Mouse (Mus musculus): Measurements from ENCODE around the gene Sh2d5. TPM values are rescaled to one million over a fixed set of nuclear protein-coding genes. Genes with fewer than 3 reads are reported as not detected.
A peak's percentile ranks its signal among the peaks of the same experiment; 100 is the strongest.

The Sh2d5 gene
- polyA plus RNA-seq, 1 experiment, result 4.7 TPM

DNA sequence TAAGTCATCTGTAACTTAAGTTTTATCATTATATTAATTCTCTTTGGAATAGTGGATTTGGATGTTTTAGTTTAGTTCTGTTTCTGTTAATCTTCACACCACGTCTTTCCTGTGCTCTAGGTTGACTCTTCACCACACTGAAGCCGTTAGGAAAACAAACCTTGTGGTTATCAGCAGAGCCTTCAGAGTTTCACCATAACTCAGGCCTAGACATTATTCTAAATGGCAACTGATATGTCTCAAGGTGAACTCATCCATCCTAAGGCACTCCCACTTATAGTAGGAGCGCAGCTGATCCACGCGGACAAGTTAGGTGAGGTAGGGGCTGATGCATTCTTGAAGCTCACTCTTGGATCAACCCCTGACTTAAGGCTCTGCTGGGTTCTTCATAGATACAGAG lies 28.8 kb upstream of the Sh2d5 start:
- no peak for DNase-seq
- Histone ChIP-seq H3K27ac (ENCODE audit: control insufficient read depth, insufficient read depth, low read length) (peak overlapping the region; percentile 65; the same call in 1 of the 2 replicates), H3K27me3 (ENCODE audit: control insufficient read depth, insufficient read depth, low read length) (no peaks in the 10 kb centered on the region), H3K36me3 (ENCODE audit: control insufficient read depth, insufficient read depth, low read length) (peaks cover 29% of the 10 kb centered on the region), H3K4me1 (replicated peaks; ENCODE audit: control insufficient read depth, insufficient read depth, low read length) (peaks cover 34% of the 10 kb centered on the region), H3K4me3 (ENCODE audit: control insufficient read depth, insufficient read depth, low read length) (no peak overlapping the region)
- TF ChIP-seq POLR2A (IDR thresholded peaks at IDR 0.05; ENCODE audit: control insufficient read depth, extremely low read depth, insufficient read depth, low read length, poor library complexity), result no peak
- TF ChIP-seq CTCF (IDR thresholded peaks at IDR 0.05; ENCODE audit: borderline replicate concordance, control insufficient read depth, extremely low read depth, insufficient read depth, low read length, poor library complexity), result no peak
- 53% methylated on average over 5 of the region's 5 CpGs for WGBS

DNA sequence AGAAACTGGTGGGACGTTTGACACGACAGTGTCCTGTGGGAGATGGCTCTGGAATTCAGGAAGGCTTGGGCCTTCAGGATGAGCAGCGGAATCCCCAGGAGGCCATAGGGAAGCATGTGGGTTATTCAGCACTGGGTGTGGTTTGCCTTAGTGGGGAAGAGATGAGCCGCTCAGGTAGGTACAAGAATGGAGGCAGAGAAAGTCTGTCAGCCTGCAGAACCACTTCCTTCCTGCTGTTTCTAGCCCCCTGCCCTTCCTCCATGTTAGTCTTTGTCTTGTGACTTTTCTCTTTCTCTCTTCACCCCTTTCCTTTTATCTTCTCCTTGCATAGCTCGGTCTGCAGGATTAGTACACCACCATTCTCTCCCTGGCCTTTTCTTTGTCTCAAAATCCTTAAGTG lies 27.8 kb upstream of the Sh2d5 start:
- no peak overlapping the region for H3K4me3 ChIP-seq (ENCODE audit: control insufficient read depth, insufficient read depth, low read length)
- 8% methylated on average over 5 of the region's 5 CpGs for WGBS

DNA sequence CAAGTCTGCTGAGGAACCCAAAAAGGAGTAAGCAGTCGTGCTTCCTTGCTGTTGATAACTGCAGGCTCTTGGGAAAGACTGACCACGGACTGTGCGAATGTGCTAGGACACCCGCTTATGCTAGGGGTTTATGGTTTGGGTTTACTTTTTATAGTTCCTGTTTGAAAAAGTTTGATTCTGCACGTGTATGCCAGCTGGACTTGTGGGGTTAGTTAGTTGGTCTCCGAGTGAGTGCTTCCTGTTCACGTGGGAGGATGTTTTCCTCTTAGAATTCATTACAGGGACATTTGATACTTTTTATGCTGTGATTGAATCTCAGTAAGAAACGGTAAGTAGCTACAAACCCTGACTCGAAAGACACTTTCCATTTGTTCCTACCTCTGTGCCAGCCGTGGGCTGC lies 26.6 kb upstream of the Sh2d5 start:
- Histone ChIP-seq H3K4me1 (replicated peaks; ENCODE audit: control insufficient read depth, insufficient read depth, low read length) (peaks cover 30% of the 10 kb centered on the region), H3K27ac (ENCODE audit: control insufficient read depth, insufficient read depth, low read length) (peak overlapping the region; percentile 78), H3K36me3 (ENCODE audit: control insufficient read depth, insufficient read depth, low read length) (peaks cover 51% of the 10 kb centered on the region), H3K4me3 (ENCODE audit: control insufficient read depth, insufficient read depth, low read length) (no peak overlapping the region), H3K27me3 (ENCODE audit: control insufficient read depth, insufficient read depth, low read length) (no peaks in the 10 kb centered on the region)
- TF ChIP-seq POLR2A (IDR thresholded peaks at IDR 0.05; ENCODE audit: control insufficient read depth, extremely low read depth, insufficient read depth, low read length, poor library complexity) (no peak), CTCF (IDR thresholded peaks at IDR 0.05; ENCODE audit: borderline replicate concordance, control insufficient read depth, extremely low read depth, insufficient read depth, low read length, poor library complexity) (no peak)
- DNase-seq, result no peak
- 18% methylated on average over 10 of the region's 10 CpGs for WGBS

More for the DNA sequence above, 27.8 kb upstream of the Sh2d5 start:
- Histone ChIP-seq H3K27ac (ENCODE audit: control insufficient read depth, insufficient read depth, low read length) (peak overlapping the region; percentile 96), H3K36me3 (ENCODE audit: control insufficient read depth, insufficient read depth, low read length) (peaks cover 39% of the 10 kb centered on the region), H3K27me3 (ENCODE audit: control insufficient read depth, insufficient read depth, low read length) (no peaks in the 10 kb centered on the region), H3K4me1 (replicated peaks; ENCODE audit: control insufficient read depth, insufficient read depth, low read length) (peaks cover 34% of the 10 kb centered on the region)
- TF ChIP-seq CTCF (IDR thresholded peaks at IDR 0.05; ENCODE audit: borderline replicate concordance, control insufficient read depth, extremely low read depth, insufficient read depth, low read length, poor library complexity) (no peak), POLR2A (IDR thresholded peaks at IDR 0.05; ENCODE audit: control insufficient read depth, extremely low read depth, insufficient read depth, low read length, poor library complexity) (no peak)
- DNase-seq, result peak; percentile 39

DNA sequence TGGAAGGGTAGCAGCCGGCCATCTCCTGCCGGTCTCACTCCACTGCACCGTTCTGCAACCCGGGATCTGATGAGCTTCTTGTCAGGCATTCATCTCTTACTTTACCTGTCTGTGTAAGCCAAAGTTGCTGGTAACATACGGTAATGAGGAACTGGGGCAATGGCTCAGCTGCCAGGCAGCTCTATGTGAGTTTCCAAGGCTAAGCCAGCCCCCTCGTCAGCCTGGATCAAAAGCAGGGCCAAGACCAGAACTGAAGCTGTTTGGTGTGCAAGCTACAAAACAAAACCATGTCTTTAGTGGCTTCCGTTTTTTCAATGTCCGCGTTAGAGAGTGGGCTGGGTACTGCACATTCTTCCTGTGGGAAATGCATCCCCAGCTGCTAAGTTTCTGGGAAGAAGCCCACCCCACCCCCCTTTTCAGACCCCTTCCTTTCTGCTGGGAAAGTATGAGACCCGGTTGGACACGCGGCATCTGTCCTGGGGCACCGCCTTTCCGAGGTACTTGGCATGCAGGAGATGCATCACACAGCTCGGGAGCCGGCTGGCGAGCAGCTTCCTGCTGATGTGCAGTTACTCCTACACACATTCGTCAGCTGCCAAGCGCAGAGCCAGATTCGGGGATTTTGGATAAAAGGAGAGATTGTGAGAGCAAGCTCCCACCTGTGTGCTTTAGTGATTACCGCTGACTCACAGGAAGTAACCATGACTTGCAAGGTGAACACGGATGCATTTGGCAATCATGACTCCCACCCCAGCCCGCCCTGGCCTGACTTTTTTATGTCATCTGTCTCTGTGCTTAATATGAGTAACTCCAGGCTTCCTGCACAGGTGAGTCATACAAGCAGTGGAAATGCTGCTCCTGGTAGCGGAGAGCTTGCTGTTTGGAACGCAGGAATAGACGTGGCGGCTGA lies 3.2 kb upstream of the Sh2d5 start:
- 65% methylated on average over 27 of the region's 27 CpGs for WGBS
- H3K27ac ChIP-seq (ENCODE audit: control insufficient read depth, insufficient read depth, low read length), result no peak overlapping the region
- no peaks in the 10 kb centered on the region; the same call in 1 of the 2 replicates for H3K27me3 ChIP-seq (ENCODE audit: control insufficient read depth, insufficient read depth, low read length)
- H3K36me3 ChIP-seq (ENCODE audit: control insufficient read depth, insufficient read depth, low read length), result peaks cover 30% of the 10 kb centered on the region
- DNase-seq, result no peak
- H3K4me3 ChIP-seq (ENCODE audit: control insufficient read depth, insufficient read depth, low read length), result no peak overlapping the region
- peaks cover 21% of the 10 kb centered on the region for H3K4me1 ChIP-seq (replicated peaks; ENCODE audit: control insufficient read depth, insufficient read depth, low read length)
- TF ChIP-seq CTCF (IDR thresholded peaks at IDR 0.05; ENCODE audit: borderline replicate concordance, control insufficient read depth, extremely low read depth, insufficient read depth, low read length, poor library complexity), result no peak
- TF ChIP-seq POLR2A (IDR thresholded peaks at IDR 0.05; ENCODE audit: control insufficient read depth, extremely low read depth, insufficient read depth, low read length, poor library complexity), result no peak

DNA sequence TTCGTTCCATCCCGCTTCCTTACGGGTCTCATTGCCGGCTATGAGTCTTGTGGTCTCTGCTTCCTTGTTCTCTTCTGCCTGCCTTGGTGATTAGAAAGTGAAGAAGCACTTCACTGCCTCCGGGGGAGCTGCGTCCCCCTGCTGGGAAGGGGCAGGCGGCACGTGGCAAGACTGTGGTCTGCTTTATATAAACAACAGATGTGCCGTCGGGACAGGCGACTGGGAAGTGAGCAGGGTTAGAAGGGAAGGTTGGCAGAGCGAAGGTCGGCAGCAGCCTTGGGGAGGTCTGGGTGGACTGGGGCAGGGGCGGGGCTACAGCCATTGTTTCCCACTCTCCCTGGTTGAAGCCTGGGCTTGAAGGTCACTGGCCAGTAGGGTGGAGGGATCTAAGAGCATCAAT lies 1.6 kb downstream of the Sh2d5 start:
- TF ChIP-seq CTCF (IDR thresholded peaks at IDR 0.05; ENCODE audit: borderline replicate concordance, control insufficient read depth, extremely low read depth, insufficient read depth, low read length, poor library complexity) (0 out of 2 replicates have a peak, but pooled peaks have one; percentile 31), POLR2A (IDR thresholded peaks at IDR 0.05; ENCODE audit: control insufficient read depth, extremely low read depth, insufficient read depth, low read length, poor library complexity) (0 out of 2 replicates have a peak, but pooled peaks have one; percentile 21)
- Histone ChIP-seq H3K27ac (ENCODE audit: control insufficient read depth, insufficient read depth, low read length) (no peak overlapping the region), H3K36me3 (ENCODE audit: control insufficient read depth, insufficient read depth, low read length) (no peaks in the 10 kb centered on the region), H3K4me3 (ENCODE audit: control insufficient read depth, insufficient read depth, low read length) (peak overlapping the region; percentile 3; the same call in 1 of the 2 replicates), H3K27me3 (ENCODE audit: control insufficient read depth, insufficient read depth, low read length) (no peaks in the 10 kb centered on the region; the same call in 1 of the 2 replicates), H3K4me1 (replicated peaks; ENCODE audit: control insufficient read depth, insufficient read depth, low read length) (peaks cover 43% of the 10 kb centered on the region)
- peak; percentile 20 for DNase-seq
- WGBS, result 0% methylated on average over 14 of the region's 14 CpGs

DNA sequence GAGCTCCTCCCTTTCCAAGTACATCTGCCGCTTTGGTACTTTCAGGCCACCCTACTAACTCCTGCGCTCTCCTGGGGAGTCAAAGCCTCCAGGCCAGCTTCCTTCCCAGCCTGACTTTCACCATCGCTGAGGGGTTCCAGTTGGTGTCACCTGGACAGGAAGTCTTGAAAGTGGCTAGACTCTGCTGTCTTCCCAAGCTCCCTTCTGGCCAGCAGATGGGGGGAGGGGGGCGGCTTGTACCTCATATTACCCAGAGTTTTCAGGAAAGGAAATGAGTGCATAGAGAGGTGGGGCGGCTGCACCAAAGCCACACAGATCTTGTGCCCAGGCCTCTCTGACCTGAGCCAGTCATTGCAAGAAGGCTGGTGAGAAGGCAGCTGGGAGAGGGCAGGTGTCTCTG lies 2.0 kb downstream of the Sh2d5 start:
- 14% methylated on average over 5 of the region's 5 CpGs for WGBS
- Histone ChIP-seq H3K4me1 (replicated peaks; ENCODE audit: control insufficient read depth, insufficient read depth, low read length) (peaks cover 47% of the 10 kb centered on the region), H3K27ac (ENCODE audit: control insufficient read depth, insufficient read depth, low read length) (no peak overlapping the region), H3K36me3 (ENCODE audit: control insufficient read depth, insufficient read depth, low read length) (no peaks in the 10 kb centered on the region), H3K27me3 (ENCODE audit: control insufficient read depth, insufficient read depth, low read length) (no peaks in the 10 kb centered on the region; the same call in 1 of the 2 replicates), H3K4me3 (ENCODE audit: control insufficient read depth, insufficient read depth, low read length) (no peak overlapping the region)
- TF ChIP-seq POLR2A (IDR thresholded peaks at IDR 0.05; ENCODE audit: control insufficient read depth, extremely low read depth, insufficient read depth, low read length, poor library complexity) (no peak), CTCF (IDR thresholded peaks at IDR 0.05; ENCODE audit: borderline replicate concordance, control insufficient read depth, extremely low read depth, insufficient read depth, low read length, poor library complexity) (no peak)
- no peak for DNase-seq

All from thymus, adult 2 months (tissue).